Mouse (Mus musculus) lung, postnatal 0 days (tissue): ENCODE data around the gene Muc13.

Experiments
- CTCF ChIP-seq: IDR thresholded peaks from 2 replicates; pipeline ENCODE4 v1.5.1; 2016; ENCODE audit warnings: antibody characterized with exemption, mild to moderate bottlenecking
- EP300 ChIP-seq: IDR thresholded peaks from 2 replicates; pipeline ENCODE4 v1.6.1; 2016; ENCODE audit warnings: antibody characterized with exemption, mild to moderate bottlenecking, control low read depth

DNA sequence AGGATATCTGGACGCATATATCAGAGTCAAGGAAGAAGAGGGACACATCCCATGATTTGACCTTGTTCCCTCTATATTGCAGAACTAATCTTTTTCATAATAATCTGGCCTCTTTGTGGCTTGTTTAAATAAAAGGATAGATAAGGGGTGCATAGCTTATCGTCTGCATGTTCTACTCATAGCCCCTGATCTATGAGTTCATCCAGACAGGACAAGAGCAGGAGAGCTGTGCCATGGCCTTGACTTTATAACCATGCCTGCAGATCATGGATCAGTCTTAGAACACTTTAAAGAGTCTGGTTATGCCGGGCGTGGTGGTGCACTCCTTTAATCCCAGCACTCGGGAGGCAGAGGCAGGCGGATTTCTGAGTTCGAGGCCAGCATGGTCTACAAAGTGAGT is 34.6 kb upstream of the Muc13 start:
- no peak for TF ChIP-seq CTCF
- TF ChIP-seq EP300: no peak
